19 mouse cellular contexts compared by ENCODE assay signal in genomic region chr16:72788017-72788416, GRCm38 (mm10).
DNase-seq lines count a peak whose midpoint lies in the region; ATAC-seq lines count a peak whose summit lies in the region.
"Had no signal": no experiment of that assay in that cellular context is flagged by ENCODE, and none has a peak within 500 bp of the region (broad histone marks: within the 10 kb centered on the region; RNA-seq: fewer than 3 reads in every experiment).

No protein-coding gene starts in this region.

- H3K36me3 ChIP-seq in kidney, embryonic 16.5 days (ENCODE audit: insufficient read depth, low read length), result no peaks in the 10 kb centered on the region
- H3K36me3 ChIP-seq in hindbrain, embryonic 11.5 days (ENCODE audit: control insufficient read depth, insufficient read depth, low read length), result no peaks in the 10 kb centered on the region
- no peaks in the 10 kb centered on the region for H3K36me3 ChIP-seq in midbrain, embryonic 14.5 days (ENCODE audit: control insufficient read depth, insufficient read depth, low read length)
- H3K36me3 ChIP-seq: heart, embryonic 12.5 days had no signal

- no peaks in the 10 kb centered on the region for H3K9me3 ChIP-seq in kidney, embryonic 16.5 days (ENCODE audit: low read length)
- no peaks in the 10 kb centered on the region for H3K9me3 ChIP-seq in hindbrain, embryonic 11.5 days (ENCODE audit: control insufficient read depth, low read length)
- H3K9me3 ChIP-seq in midbrain, embryonic 14.5 days (ENCODE audit: control insufficient read depth, low read length), result no peaks in the 10 kb centered on the region
- H3K9me3 ChIP-seq: heart, embryonic 12.5 days had no signal

- WGBS in kidney, embryonic 16.5 days, result 60% methylated on average over 7 of the region's 7 CpGs
- WGBS in hindbrain, embryonic 11.5 days, result 29% methylated on average over 7 of the region's 7 CpGs
- WGBS in midbrain, embryonic 14.5 days, result 7% methylated on average over 7 of the region's 7 CpGs

- no peak overlapping the region for H3K4me3 ChIP-seq in kidney, embryonic 16.5 days (ENCODE audit: low read length)
- H3K4me3 ChIP-seq in hindbrain, embryonic 11.5 days (ENCODE audit: low read depth, low read length), result no peak overlapping the region
- no peak overlapping the region for H3K4me3 ChIP-seq in midbrain, embryonic 14.5 days (replicated peaks; ENCODE audit: low read depth, low read length)
- H3K4me3 ChIP-seq: heart, embryonic 12.5 days had no signal

- peak; percentile 42; the same call in 1 of the 2 replicates for ATAC-seq in kidney, embryonic 16.5 days (ENCODE audit: low FRiP score, low TSS enrichment)
- peak; percentile 93 for ATAC-seq in hindbrain, embryonic 11.5 days (ENCODE audit: low FRiP score)
- ATAC-seq in midbrain, embryonic 14.5 days (ENCODE audit: low FRiP score, low TSS enrichment), result peak; percentile 73
- ATAC-seq: forebrain, embryonic 16.5 days had no signal

- DNase-seq in kidney, adult 8-10 months, result no peak
- peak; percentile 75 for DNase-seq in embryo, embryonic 10 days (ENCODE audit: low spot score)
- DNase-seq in hindbrain, embryonic 11.5 days (ENCODE audit: low spot score), result peak; percentile 68
- no peak for DNase-seq in midbrain, embryonic 14.5 days
- DNase-seq in ovary, postnatal 36 days (ENCODE audit: low spot score), result no peak
- no peak for DNase-seq in cerebellum, adult 9-11 months
- no peak for DNase-seq in adrenal gland, adult 18-20 months (ENCODE audit: low spot score in 2 of 2)
- DNase-seq: adrenal gland, postnatal 14 days; cerebellum, postnatal 10 days; heart, postnatal 4 days; kidney, adult 11 months; kidney, postnatal 4 days; left cerebral cortex, postnatal 4 days; right cerebral cortex, adult 18-20 months; thymus, postnatal 25 days had no signal

- H3K4me2 ChIP-seq in kidney, embryonic 16.5 days (replicated peaks; ENCODE audit: low read depth, low read length), result no peak overlapping the region
- H3K4me2 ChIP-seq in hindbrain, embryonic 11.5 days (replicated peaks; ENCODE audit: low read depth, low read length), result 0 out of 2 replicates have a peak overlapping the region, but pooled peaks have one; percentile 5
- no peak overlapping the region for H3K4me2 ChIP-seq in midbrain, embryonic 14.5 days (ENCODE audit: low read length)
- H3K4me2 ChIP-seq: heart, embryonic 12.5 days; liver, embryonic 11.5 days had no signal

- no peaks in the 10 kb centered on the region for H3K27me3 ChIP-seq in kidney, embryonic 16.5 days (ENCODE audit: insufficient read depth, low read length)
- H3K27me3 ChIP-seq in hindbrain, embryonic 11.5 days (ENCODE audit: control insufficient read depth, insufficient read depth, low read length), result no peaks in the 10 kb centered on the region
- no peaks in the 10 kb centered on the region for H3K27me3 ChIP-seq in midbrain, embryonic 14.5 days (ENCODE audit: control insufficient read depth, insufficient read depth, low read length)
- H3K27me3 ChIP-seq: heart, embryonic 12.5 days had no signal

- H3K4me1 ChIP-seq in kidney, embryonic 16.5 days (ENCODE audit: insufficient read depth, low read length), result no peaks in the 10 kb centered on the region
- H3K4me1 ChIP-seq in hindbrain, embryonic 11.5 days (replicated peaks; ENCODE audit: control insufficient read depth, insufficient read depth, low read length), result peaks cover 6% of the 10 kb centered on the region; the same call in 1 of the 2 replicates
- peaks cover 11% of the 10 kb centered on the region for H3K4me1 ChIP-seq in midbrain, embryonic 14.5 days (ENCODE audit: control insufficient read depth, insufficient read depth, low read length)

- H3K27ac ChIP-seq in kidney, embryonic 16.5 days (ENCODE audit: low read length), result no peak overlapping the region
- H3K27ac ChIP-seq in hindbrain, embryonic 11.5 days (ENCODE audit: low read depth, low read length), result peak overlapping the region; percentile 67
- peak overlapping the region; percentile 41; the same call in 1 of the 2 replicates for H3K27ac ChIP-seq in midbrain, embryonic 14.5 days (replicated peaks; ENCODE audit: low read depth, low read length)

- H3K9ac ChIP-seq in kidney, embryonic 16.5 days (replicated peaks; ENCODE audit: low read length), result no peak overlapping the region
- no peak overlapping the region for H3K9ac ChIP-seq in hindbrain, embryonic 11.5 days (ENCODE audit: low read depth, low read length)
- no peak overlapping the region for H3K9ac ChIP-seq in midbrain, embryonic 14.5 days (replicated peaks; ENCODE audit: low read length)
- H3K9ac ChIP-seq: heart, embryonic 12.5 days had no signal

Comparison
In these comparisons a context has a peak if more than half of its experiments do, and no peak if none do; other contexts are left out.
1. ATAC-seq: peak in every context shown above with its lines; median percentile 93 in hindbrain, embryonic 11.5 days; 73 in midbrain, embryonic 14.5 days; 42 in kidney, embryonic 16.5 days.
2. DNase-seq: peak in embryo, embryonic 10 days (single experiment) and hindbrain, embryonic 11.5 days (single experiment); none in kidney, adult 8-10 months (0 of 2), midbrain, embryonic 14.5 days (single experiment), ovary, postnatal 36 days (single experiment), cerebellum, adult 9-11 months (single experiment) and adrenal gland, adult 18-20 months (0 of 2).